8 mouse cellular contexts compared by ENCODE assay signal in genomic region chr4:106678442-106679118, GRCm38 (mm10). TPM values are rescaled to one million over a fixed set of nuclear protein-coding genes. Genes with fewer than 3 reads are reported as not detected.
DNase-seq lines count a peak whose midpoint lies in the region; ATAC-seq lines count a peak whose summit lies in the region.

Gene Ttc4, minus strand, starts transcription at chr4:106678944.

- H3K9ac ChIP-seq in kidney, embryonic 15.5 days, result peak within 1 kb of the TSS; percentile 88

- H3K9me3 ChIP-seq in heart, embryonic 10.5 days, result no peaks in the 10 kb centered on the region
- H3K9me3 ChIP-seq in kidney, embryonic 15.5 days (replicated peaks), result no peaks in the 10 kb centered on the region

- peak; percentile 94 for DNase-seq in B cell, adult 2 months
- peak; percentile 95 for DNase-seq in brain, adult 2 months (ENCODE audit: low read depth, low spot score)
- peak; percentile 97 for DNase-seq in heart, embryonic 10.5 days (ENCODE audit: low spot score)
- DNase-seq in liver, result peak; percentile 99
- DNase-seq in spleen, postnatal 4 days (ENCODE audit: low spot score in 2 of 2), result peak; percentile 93 to 97

- peaks cover 35% of the 10 kb centered on the region for H3K36me3 ChIP-seq in heart, embryonic 10.5 days
- peaks cover 34% of the 10 kb centered on the region for H3K36me3 ChIP-seq in kidney, embryonic 15.5 days

- WGBS in heart, embryonic 10.5 days, result under 1% methylated on average over 43 of the region's 43 CpGs
- WGBS in kidney, embryonic 15.5 days, result under 1% methylated on average over 43 of the region's 43 CpGs

- peak within 1 kb of the TSS; percentile 88 for H3K4me3 ChIP-seq in heart, embryonic 10.5 days
- H3K4me3 ChIP-seq in kidney, embryonic 15.5 days (replicated peaks), result peak within 1 kb of the TSS; percentile 85

- peak within 1 kb of the TSS; percentile 82 for H3K4me2 ChIP-seq in kidney, embryonic 15.5 days

- ATAC-seq in erythroblast, adult 5-6 weeks (replicated peaks; ENCODE audit: low FRiP score, poor library complexity, severe bottlenecking), result peak; percentile 97
- ATAC-seq in kidney, embryonic 15.5 days (replicated peaks; ENCODE audit: low FRiP score), result peak; percentile 97
- ATAC-seq in monocyte, adult 5-6 weeks (replicated peaks; ENCODE audit: insufficient number of reproducible peaks, low FRiP score, low TSS enrichment, poor library complexity, severe bottlenecking), result peak; percentile 95

- H3K27me3 ChIP-seq in heart, embryonic 10.5 days (ENCODE audit: insufficient read depth, poor library complexity, severe bottlenecking), result 0 out of 2 replicates have a peak, but pooled peaks cover 6% of the 10 kb centered on the region
- no peaks in the 10 kb centered on the region for H3K27me3 ChIP-seq in kidney, embryonic 15.5 days

- H3K27ac ChIP-seq in heart, embryonic 10.5 days, result peak within 1 kb of the TSS; percentile 87
- peak within 1 kb of the TSS; percentile 83 for H3K27ac ChIP-seq in kidney, embryonic 15.5 days

- H3K4me1 ChIP-seq in heart, embryonic 10.5 days, result peaks cover 14% of the 10 kb centered on the region
- H3K4me1 ChIP-seq in kidney, embryonic 15.5 days, result peaks cover 11% of the 10 kb centered on the region

RNA-seq across cellular contexts. Expression of gene Ttc4, which starts in this region (rescaled TPM):
- 3.3 and 11.7 TPM in 2 replicates for total RNA-seq in erythroblast, adult 5-6 weeks (2015; ENCODE audit: low replicate concordance)
- total RNA-seq in erythroblast, adult 5-6 weeks (2017; ENCODE audit: low replicate concordance), result 8.1 and 15.2 TPM in 2 replicates
- polyA plus RNA-seq in heart, embryonic 10.5 days (2016; fragmentation: Nextera tagmentation; extraction: Ambion mirVana), result 71.7 and 86.0 TPM in 2 replicates
- 98.1 and 104 TPM in 2 replicates for polyA plus RNA-seq in kidney, embryonic 15.5 days (2015; fragmentation: Nextera tagmentation; extraction: Ambion mirVana)
- total RNA-seq in monocyte, adult 5-6 weeks (2017), result 23.8 to 36.1 TPM (median 24.6 TPM) in 3 replicates

Comparison
In these comparisons a context has a peak if more than half of its experiments do, and no peak if none do; other contexts are left out.
1. Peak in every context shown above with its lines: DNase-seq, ATAC-seq, H3K4me3 ChIP-seq and H3K27ac ChIP-seq.